Mouse (Mus musculus) CH12.LX (cell line): ENCODE measurements at regions not wholly inside any gene's neighbourhood (a gene's known extent, or its start where the extent isn't known, plus 50 kb on each side); places are given as distances from the start of the nearest gene placed in this dataset.

Experiments
- CTCF ChIP-seq, 2 experiments: IDR thresholded peaks in 1 of 2; conservative IDR thresholded peaks in 1 of 2; 2 replicates each; pipeline ENCODE4 v1.5.1; 2011 to 2012; ENCODE audit warnings: low read depth in 2 of 2, low read length in 2 of 2, improper control_type of control experiment in 1 of 2, inconsistent platforms in 1 of 2, mild to moderate bottlenecking in 1 of 2, moderate library complexity in 1 of 2
- ETS1 ChIP-seq: conservative IDR thresholded peaks from 2 replicates; pipeline ENCODE4 v1.6.1; 2012; ENCODE audit warnings: low read depth, mild to moderate bottlenecking, inconsistent platforms, low read length, improper control_type of control experiment, moderate library complexity
- JUN ChIP-seq: IDR thresholded peaks from 2 replicates; pipeline ENCODE4 v1.6.1; 2011; ENCODE audit warnings: low read depth, mild to moderate bottlenecking, low read length, improper control_type of control experiment, moderate library complexity; ENCODE audit not compliant: insufficient read depth
- POLR2AphosphoS2 ChIP-seq: IDR thresholded peaks from 2 replicates; pipeline ENCODE4 v1.6.1; 2011; ENCODE audit warnings: low read depth, low read length, improper control_type of control experiment
- SMC3 ChIP-seq: IDR thresholded peaks from 2 replicates; pipeline ENCODE4 v1.6.1; 2011; ENCODE audit warnings: low read depth, low read length, improper control_type of control experiment
- ZNF384 ChIP-seq: IDR thresholded peaks from 2 replicates; pipeline ENCODE4 v1.6.1; 2012; ENCODE audit warnings: low read depth, low read length, improper control_type of control experiment, inconsistent platforms

- no peak for TF ChIP-seq ZNF384
- TF ChIP-seq CTCF (conservative IDR thresholded peaks at IDR 0.05 in 1 of 2, IDR thresholded peaks at IDR 0.05 in 1 of 2; ENCODE audit: low read depth in 2 of 2, low read length in 2 of 2), result no peak
- no peak for TF ChIP-seq SMC3
- TF ChIP-seq ETS1, result no peak
- no peak for TF ChIP-seq POLR2AphosphoS2
- no peak for TF ChIP-seq JUN
Observed at GRCm38 (mm10) chr3:118465611-118466010, 96.3 kb upstream of the Dpyd start.
